Mouse (Mus musculus): ENCODE measurements around the gene Gtf3c2. TPM values are rescaled to one million over a fixed set of nuclear protein-coding genes. Genes with fewer than 3 reads are reported as not detected.
A peak's percentile ranks its signal among the peaks of the same experiment; 100 is the strongest.

The Gtf3c2 gene
- total RNA-seq, 1 experiment, result 73.8 TPM

- H3K9me3 ChIP-seq (ENCODE audit: control insufficient read depth, insufficient read depth, low read depth, low read length), result no peaks in the 10 kb centered on the region
- TF ChIP-seq HCFC1 (IDR thresholded peaks at IDR 0.05; ENCODE audit: borderline replicate concordance, insufficient read depth, low read length) (no peak), CHD2 (IDR thresholded peaks at IDR 0.05; ENCODE audit: low read depth, low read length) (no peak), ZNF384 (IDR thresholded peaks at IDR 0.05; ENCODE audit: low read depth, low read length) (no peak), ZC3H11A (IDR thresholded peaks at IDR 0.05; ENCODE audit: borderline replicate concordance, low read depth, low read length) (no peak), MAFK (IDR thresholded peaks at IDR 0.05; ENCODE audit: insufficient read depth, low read depth, low read length) (no peak)
- H3K9ac ChIP-seq (ENCODE audit: insufficient read depth, low read depth, low read length, poor library complexity, severe bottlenecking), result no peak overlapping the region
- no peak overlapping the region for H3K27ac ChIP-seq (ENCODE audit: insufficient read depth, low read depth, low read length, poor library complexity, severe bottlenecking)
- in situ Hi-C loops (cut with MboI; ENCODE audit: low sequenced_read_pairs in 2 of 2, unreplicated experiment in 2 of 2), result no loop called here
- DNase-seq (ENCODE audit: low read depth, low spot score), result no peak
- H3K4me1 ChIP-seq (ENCODE audit: control insufficient read depth in 2 of 2, insufficient read depth in 2 of 2, low read length in 2 of 2, poor library complexity in 1 of 2), result peaks cover 0 to 3% of the 10 kb centered on the region in 2 experiments; a peak in 1 of 4 replicates
- no peak overlapping the region for H3K4me3 ChIP-seq (ENCODE audit: insufficient read depth in 1 of 2, low read depth in 1 of 2, low read length in 2 of 2, poor library complexity in 1 of 2, severe bottlenecking in 1 of 2)
- H3K36me3 ChIP-seq (ENCODE audit: control insufficient read depth, insufficient read depth, low read length, poor library complexity, severe bottlenecking), result peaks cover 5% of the 10 kb centered on the region
Measured at GRCm38 (mm10) chr5:31151746-31152145, 28.2 kb downstream of the Gtf3c2 start.

- no peak for DNase-seq (ENCODE audit: low read depth, low spot score)
- Histone ChIP-seq H3K4me3 (ENCODE audit: insufficient read depth in 1 of 2, low read depth in 1 of 2, low read length in 2 of 2, poor library complexity in 1 of 2, severe bottlenecking in 1 of 2) (no peak overlapping the region), H3K36me3 (ENCODE audit: control insufficient read depth, insufficient read depth, low read length, poor library complexity, severe bottlenecking) (peaks cover 8% of the 10 kb centered on the region; the same call in 1 of the 2 replicates), H3K9me3 (ENCODE audit: control insufficient read depth, insufficient read depth, low read depth, low read length) (no peaks in the 10 kb centered on the region), H3K4me1 (ENCODE audit: control insufficient read depth in 2 of 2, insufficient read depth in 2 of 2, low read length in 2 of 2, poor library complexity in 1 of 2) (peaks cover 0 to 3% of the 10 kb centered on the region in 2 experiments; a peak in 1 of 4 replicates), H3K9ac (ENCODE audit: insufficient read depth, low read depth, low read length, poor library complexity, severe bottlenecking) (no peak overlapping the region), H3K27ac (ENCODE audit: insufficient read depth, low read depth, low read length, poor library complexity, severe bottlenecking) (no peak overlapping the region)
- no peak for TF ChIP-seq HCFC1 (IDR thresholded peaks at IDR 0.05; ENCODE audit: borderline replicate concordance, insufficient read depth, low read length)
- TF ChIP-seq CHD2 (IDR thresholded peaks at IDR 0.05; ENCODE audit: low read depth, low read length), result no peak
- TF ChIP-seq ZC3H11A (IDR thresholded peaks at IDR 0.05; ENCODE audit: borderline replicate concordance, low read depth, low read length), result no peak
- TF ChIP-seq ZNF384 (IDR thresholded peaks at IDR 0.05; ENCODE audit: low read depth, low read length), result no peak
- no peak for TF ChIP-seq MAFK (IDR thresholded peaks at IDR 0.05; ENCODE audit: insufficient read depth, low read depth, low read length)
- in situ Hi-C loops (cut with MboI; ENCODE audit: low sequenced_read_pairs in 2 of 2, unreplicated experiment in 2 of 2), result no loop called here
Measured at GRCm38 (mm10) chr5:31149781-31150180, 30.2 kb downstream of the Gtf3c2 start.

- TF ChIP-seq HCFC1 (IDR thresholded peaks at IDR 0.05; ENCODE audit: borderline replicate concordance, insufficient read depth, low read length) (no peak), ZC3H11A (IDR thresholded peaks at IDR 0.05; ENCODE audit: borderline replicate concordance, low read depth, low read length) (no peak), MAFK (IDR thresholded peaks at IDR 0.05; ENCODE audit: insufficient read depth, low read depth, low read length) (no peak), CHD2 (IDR thresholded peaks at IDR 0.05; ENCODE audit: low read depth, low read length) (no peak), ZNF384 (IDR thresholded peaks at IDR 0.05; ENCODE audit: low read depth, low read length) (no peak)
- peak overlapping the region; percentile 62 to 64; a peak in 3 of 4 replicates for H3K4me3 ChIP-seq (ENCODE audit: insufficient read depth in 1 of 2, low read depth in 1 of 2, low read length in 2 of 2, poor library complexity in 1 of 2, severe bottlenecking in 1 of 2)
- in situ Hi-C loops (cut with MboI; ENCODE audit: low sequenced_read_pairs in 2 of 2, unreplicated experiment in 2 of 2), result no loop called here
Measured at GRCm38 (mm10) chr5:31138968-31139425, 40.9 kb downstream of the Gtf3c2 start.

GRCm38 (mm10) chr5:31138241-31138967 lies 41.5 kb downstream of the Gtf3c2 start, which contains the start of gene Ucn:
Gene Ucn (minus strand): TSS chr5:31138829.
- Histone ChIP-seq H3K4me3 (ENCODE audit: insufficient read depth in 1 of 2, low read depth in 1 of 2, low read length in 2 of 2, poor library complexity in 1 of 2, severe bottlenecking in 1 of 2) (peak within 1 kb of the TSS; percentile 62 to 64), H3K9me3 (ENCODE audit: control insufficient read depth, insufficient read depth, low read depth, low read length) (no peaks in the 10 kb centered on the region), H3K9ac (ENCODE audit: insufficient read depth, low read depth, low read length, poor library complexity, severe bottlenecking) (peak within 1 kb of the TSS; percentile 26; the same call in 1 of the 2 replicates), H3K27ac (ENCODE audit: insufficient read depth, low read depth, low read length, poor library complexity, severe bottlenecking) (no peak within 1 kb of the TSS), H3K36me3 (ENCODE audit: control insufficient read depth, insufficient read depth, low read length, poor library complexity, severe bottlenecking) (0 out of 2 replicates have a peak, but pooled peaks cover 3% of the 10 kb centered on the region), H3K4me1 (ENCODE audit: control insufficient read depth in 2 of 2, insufficient read depth in 2 of 2, low read length in 2 of 2, poor library complexity in 1 of 2) (peaks cover 0 to 8% of the 10 kb centered on the region in 2 experiments; a peak in 1 of 4 replicates)
- TF ChIP-seq HCFC1 (IDR thresholded peaks at IDR 0.05; ENCODE audit: borderline replicate concordance, insufficient read depth, low read length), result no peak
- TF ChIP-seq ZC3H11A (IDR thresholded peaks at IDR 0.05; ENCODE audit: borderline replicate concordance, low read depth, low read length), result no peak
- no peak for TF ChIP-seq CHD2 (IDR thresholded peaks at IDR 0.05; ENCODE audit: low read depth, low read length)
- TF ChIP-seq ZNF384 (IDR thresholded peaks at IDR 0.05; ENCODE audit: low read depth, low read length), result no peak
- TF ChIP-seq MAFK (IDR thresholded peaks at IDR 0.05; ENCODE audit: insufficient read depth, low read depth, low read length), result no peak
- in situ Hi-C loops (cut with MboI; ENCODE audit: low sequenced_read_pairs in 2 of 2, unreplicated experiment in 2 of 2), result no loop called here
- DNase-seq (ENCODE audit: low read depth, low spot score), result no peak

More at GRCm38 (mm10) chr5:31138968-31139425, 40.9 kb downstream of the Gtf3c2 start:
- Histone ChIP-seq H3K9ac (ENCODE audit: insufficient read depth, low read depth, low read length, poor library complexity, severe bottlenecking) (no peak overlapping the region), H3K4me1 (ENCODE audit: control insufficient read depth in 2 of 2, insufficient read depth in 2 of 2, low read length in 2 of 2, poor library complexity in 1 of 2) (peaks cover 0 to 8% of the 10 kb centered on the region in 2 experiments; a peak in 1 of 4 replicates), H3K36me3 (ENCODE audit: control insufficient read depth, insufficient read depth, low read length, poor library complexity, severe bottlenecking) (0 out of 2 replicates have a peak, but pooled peaks cover 3% of the 10 kb centered on the region), H3K27ac (ENCODE audit: insufficient read depth, low read depth, low read length, poor library complexity, severe bottlenecking) (no peak overlapping the region), H3K9me3 (ENCODE audit: control insufficient read depth, insufficient read depth, low read depth, low read length) (no peaks in the 10 kb centered on the region)
- DNase-seq (ENCODE audit: low read depth, low spot score), result no peak

All from ES-E14 (cell line).